Mouse (Mus musculus) gastrocnemius, adult 8-10 months (tissue): ENCODE data around the gene Fbxl22. TPM values are rescaled to one million over a fixed set of nuclear protein-coding genes. Genes with fewer than 3 reads are reported as not detected.

Source experiments
- DNase-seq, 2 experiments: peaks; one replicate each; pipeline ENCODE4 v3.0.0; 2022; ENCODE audit warnings: low spot score in 2 of 2
- total RNA-seq, 4 experiments: library from RNA; stranded (reverse); gene quantifications; 2 replicates each; pipeline ENCODE4 v1.2.4; 2022

Gene Fbxl22
- 1 to 10 TPM; 1.7 to 2.6 (median 2.5) TPM for total RNA-seq

DNA sequence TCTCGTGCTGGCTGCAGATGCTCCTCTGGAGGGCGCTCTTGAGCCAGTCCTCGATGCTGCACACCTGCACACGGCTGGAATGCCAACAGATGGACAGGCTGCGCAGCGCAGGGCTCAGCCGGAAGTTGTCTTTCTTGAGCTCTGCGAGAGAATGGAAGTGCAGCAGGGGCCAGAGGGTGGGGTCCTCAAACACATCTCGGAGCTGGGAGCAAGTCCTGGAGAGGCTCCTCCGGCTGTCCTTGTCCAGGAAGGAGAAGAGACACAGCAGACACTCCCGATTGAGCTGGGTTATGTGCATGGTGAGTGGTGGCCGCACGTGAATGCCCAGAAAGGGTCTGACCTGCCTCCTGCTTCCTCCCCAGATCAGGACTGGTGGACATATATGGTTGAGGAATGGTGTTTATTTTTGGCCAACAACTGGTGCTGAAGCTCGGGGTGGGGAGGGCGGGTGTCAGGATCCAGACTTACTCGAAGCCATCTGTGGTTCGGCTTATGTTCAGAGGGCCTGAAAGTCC, at the start of gene Fbxl22:
Gene Fbxl22, minus strand, starts transcription at position 338 of the 515 bp plus-strand sequence.
- peak in 1 of 2 experiments; percentile 42 for DNase-seq

DNA sequence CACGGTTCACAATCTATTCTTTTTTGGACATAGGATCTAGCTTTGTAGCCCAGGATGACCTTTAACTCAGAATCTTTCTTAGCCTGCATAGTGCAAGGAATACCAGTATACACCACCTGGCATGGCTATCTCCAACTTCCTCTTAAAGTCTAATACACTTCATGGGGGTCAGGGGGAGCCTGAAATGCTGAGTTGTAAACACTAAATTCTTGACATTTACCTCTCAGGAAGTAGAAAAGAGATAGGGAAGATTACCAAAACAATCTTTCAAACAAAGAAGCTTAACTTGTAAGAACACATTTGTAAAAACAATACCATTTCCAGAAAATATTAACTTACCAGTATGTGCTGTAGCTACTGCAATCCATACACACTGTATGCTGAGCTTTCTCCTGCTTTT, 47.8 kb upstream of the Fbxl22 start:
- DNase-seq = no peak

DNA sequence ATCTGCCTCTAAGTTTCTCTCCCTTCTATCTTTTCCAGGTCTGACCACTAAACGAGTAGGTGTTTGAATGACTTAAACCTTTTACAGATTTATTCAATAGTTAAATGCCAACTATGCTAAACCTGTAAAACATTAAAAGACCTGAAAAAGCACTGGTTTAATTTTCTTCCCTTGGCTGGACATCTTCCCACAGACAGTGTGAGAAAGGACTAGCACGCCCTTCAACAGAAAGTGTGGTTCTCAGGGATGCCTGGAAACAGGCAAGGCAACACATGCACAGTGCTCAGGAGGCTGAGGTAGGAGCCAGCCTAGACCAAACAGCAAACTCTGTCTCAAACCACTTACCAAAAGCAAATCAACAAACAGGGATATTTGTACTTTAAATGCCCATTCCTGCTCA, 47.1 kb upstream of the Fbxl22 start:
- no peak for DNase-seq

DNA sequence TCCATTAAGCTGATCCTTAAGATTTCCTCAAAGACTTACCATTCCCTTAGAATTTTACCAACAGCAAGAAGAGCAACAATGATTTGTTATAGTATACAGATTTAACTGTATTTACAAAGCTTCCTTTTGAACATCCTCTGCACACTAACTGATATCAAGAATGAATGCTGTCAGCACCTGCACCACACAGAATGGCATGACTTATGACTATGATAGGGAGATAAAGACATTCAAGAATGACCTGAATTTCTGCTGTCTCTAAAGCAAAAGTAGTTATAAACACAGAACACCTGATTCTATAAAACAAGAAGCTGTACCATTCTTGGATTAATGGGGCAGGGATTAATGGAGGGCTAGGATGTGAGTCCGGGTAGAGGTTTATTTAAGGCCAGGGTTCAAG, 46.3 kb upstream of the Fbxl22 start:
- no peak for DNase-seq

DNA sequence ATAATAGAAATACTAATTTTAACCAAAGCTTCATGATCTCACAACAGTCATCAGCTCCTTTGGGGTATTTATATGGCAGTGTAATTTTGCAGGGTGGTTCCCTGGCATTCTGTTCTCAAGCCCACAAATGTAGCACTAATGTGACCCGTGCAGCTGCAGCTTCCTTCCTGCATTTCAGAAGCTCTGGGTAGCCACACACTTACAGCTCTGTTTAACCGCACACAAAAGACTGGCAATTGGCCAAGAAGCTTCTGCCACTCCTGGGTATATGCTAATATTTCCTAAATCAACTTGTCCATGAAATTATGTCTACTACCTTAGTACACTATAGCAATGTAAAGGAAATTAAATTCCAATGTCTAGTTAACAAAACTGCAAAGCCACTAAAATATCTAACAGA, 45.9 kb upstream of the Fbxl22 start:
- DNase-seq = no peak

DNA sequence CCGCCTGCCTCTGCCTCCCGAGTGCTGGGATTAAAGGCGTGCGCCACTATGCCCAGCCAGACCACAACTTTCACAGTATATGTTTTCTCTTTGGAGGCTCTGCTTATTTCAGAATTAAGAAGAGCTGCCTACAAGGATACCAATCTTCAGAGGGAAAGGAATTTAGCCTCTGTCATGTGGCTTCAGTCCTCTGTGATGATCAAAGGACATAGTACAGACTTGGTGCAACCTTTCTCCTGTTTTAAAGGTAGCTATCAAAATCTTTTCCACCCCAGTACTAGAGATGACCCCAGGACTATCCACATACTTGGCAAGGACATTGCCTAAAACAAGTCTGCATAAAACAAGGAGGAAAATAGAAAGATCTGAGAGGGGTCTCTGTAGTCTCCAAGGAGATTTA, 44.6 kb upstream of the Fbxl22 start:
- no peak for DNase-seq

DNA sequence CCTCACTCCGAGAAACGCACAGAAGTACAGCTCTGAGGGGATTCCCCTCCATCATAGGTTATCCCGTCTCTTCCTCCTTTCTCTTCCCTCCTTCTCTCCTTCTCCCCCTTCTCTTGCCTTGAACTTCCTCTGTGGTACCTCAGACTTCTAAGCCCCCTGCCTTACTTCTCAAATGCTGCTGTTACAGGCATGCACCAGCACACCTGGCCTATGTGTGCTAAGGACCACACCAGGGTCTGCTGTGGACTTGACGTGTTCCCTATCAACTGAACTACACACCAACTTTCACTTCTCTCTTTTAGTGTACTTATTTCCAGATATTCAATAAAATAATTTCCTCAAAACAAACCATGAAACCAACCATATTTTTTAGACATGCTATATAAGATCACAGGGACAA, 28.4 kb upstream of the Fbxl22 start:
- DNase-seq = no peak

DNA sequence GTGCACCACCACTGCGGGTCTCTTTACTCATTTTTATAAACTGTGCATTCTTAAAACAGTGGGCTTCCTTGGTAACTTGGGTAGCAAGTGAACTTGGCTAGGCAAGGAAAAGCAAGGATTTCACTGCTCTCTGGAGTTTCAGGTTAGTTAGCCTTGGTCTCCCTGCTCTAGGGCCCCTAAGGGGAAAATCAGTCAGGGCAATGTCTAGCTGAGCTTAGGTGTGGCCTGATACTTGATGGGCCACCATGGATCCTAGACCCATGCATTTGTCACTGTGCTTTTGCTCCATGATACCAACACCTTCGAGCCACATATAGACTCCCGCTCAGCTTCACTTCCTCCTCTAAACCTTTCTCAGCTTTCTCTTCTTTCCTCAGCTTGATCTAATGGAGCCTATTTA, 7.2 kb upstream of the Fbxl22 start:
- no peak for DNase-seq

DNA sequence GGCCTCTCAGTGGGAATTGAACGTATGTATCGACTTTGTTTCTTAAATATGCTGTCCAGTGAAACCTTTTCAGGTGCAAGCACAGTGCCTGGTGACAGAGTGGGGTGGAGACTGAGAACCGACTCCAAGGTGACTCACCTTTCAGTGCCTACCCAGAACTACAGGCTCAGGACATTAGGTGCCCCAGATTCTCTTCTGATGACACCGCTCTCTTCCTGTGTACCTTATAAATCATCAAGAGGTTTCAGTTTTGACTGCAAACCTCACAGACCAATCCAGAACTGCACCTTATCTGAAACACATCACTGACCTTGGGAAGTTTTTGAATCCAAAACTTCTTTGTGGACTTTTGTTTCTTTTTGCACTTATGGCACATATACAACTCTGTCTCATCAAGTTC, 5.9 kb upstream of the Fbxl22 start:
- no peak for DNase-seq

DNA sequence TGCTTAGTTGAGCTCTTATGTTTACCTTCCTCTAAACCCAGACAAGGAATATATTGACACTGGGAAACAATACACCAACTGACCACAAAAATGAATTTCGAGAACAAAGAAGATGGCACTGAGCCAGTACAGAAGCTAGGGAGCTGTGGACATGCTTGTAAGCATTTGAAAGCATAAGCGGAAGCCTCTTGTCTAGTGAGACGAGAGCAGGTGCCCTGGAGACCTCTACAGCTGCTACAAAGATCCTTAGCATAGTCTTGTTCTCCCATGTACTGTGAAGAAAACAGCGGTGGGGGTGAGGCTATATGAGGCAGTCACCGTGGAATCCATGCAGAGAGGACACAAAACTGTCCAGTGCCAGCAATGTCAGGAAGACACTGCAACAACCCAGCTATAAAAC, 4.5 kb upstream of the Fbxl22 start:
- DNase-seq = no peak

DNA sequence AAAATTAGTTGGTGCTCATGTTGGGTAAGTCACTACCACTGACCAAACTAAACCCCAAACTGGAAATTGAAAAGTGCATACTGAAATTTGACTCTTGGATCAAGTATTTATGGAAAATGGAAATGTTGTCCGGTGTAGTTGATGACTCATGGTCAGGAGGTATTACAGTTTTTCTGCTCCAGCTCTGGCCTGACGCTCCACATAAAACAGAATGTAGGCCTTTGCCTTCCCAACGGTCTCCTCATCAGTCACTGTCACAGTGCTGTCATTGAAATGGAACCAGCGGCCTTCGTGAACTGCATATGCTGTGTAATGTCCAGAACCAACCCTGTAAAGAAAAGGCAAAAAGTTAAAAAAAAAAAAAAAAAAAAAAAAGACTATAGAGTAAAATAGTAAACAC, 3.9 kb upstream of the Fbxl22 start:
- DNase-seq = no peak

DNA sequence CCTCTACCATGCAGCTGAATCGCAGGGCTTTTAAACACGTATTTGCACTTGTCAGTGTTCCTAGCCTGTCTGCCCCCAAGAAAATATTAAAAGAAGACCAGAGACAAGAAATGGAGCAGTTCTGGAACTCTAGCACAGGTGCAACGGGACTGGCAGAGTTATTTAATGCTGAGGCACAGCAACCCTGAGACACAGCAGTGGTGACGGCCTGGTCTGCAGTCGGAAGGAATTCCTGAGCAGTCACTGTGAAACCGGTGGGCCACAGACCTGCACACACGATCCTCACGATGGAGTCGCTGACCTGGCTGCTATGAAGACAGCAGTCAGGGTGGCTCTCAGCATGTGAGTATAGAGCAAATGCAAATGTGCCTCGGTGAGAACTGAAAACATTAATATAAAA, 3.4 kb upstream of the Fbxl22 start:
- DNase-seq = no peak

DNA sequence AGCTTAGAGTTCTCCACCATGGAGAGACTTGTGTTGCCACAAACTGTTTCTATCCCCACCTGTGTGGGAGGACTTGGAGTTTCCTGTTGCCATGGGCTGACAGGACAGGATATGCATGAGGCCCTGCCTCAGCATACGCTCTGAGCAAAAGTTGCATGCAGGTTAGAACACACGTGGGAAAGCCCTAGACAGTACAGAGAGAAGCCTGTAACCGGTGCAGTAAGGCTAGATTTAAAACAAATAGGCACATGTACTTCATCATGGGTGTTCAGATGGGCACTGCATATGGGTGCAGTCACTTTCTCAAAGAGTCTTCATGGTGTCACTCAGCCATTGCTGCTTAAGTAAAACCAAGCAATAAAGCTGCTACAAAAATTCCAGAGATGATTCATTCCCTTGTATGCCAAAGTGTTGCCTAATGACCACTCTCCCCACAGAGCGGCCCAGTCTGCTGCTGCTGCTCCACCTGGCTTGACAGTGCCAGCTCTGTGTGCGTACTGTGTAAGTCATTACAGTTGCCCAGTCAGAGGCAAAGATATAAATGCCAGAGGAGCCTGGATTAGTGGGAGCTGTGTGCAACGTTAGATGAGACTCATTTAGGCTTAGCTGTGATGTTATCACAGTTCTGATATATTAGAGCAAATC, 2.0 kb upstream of the Fbxl22 start:
- DNase-seq = no peak

DNA sequence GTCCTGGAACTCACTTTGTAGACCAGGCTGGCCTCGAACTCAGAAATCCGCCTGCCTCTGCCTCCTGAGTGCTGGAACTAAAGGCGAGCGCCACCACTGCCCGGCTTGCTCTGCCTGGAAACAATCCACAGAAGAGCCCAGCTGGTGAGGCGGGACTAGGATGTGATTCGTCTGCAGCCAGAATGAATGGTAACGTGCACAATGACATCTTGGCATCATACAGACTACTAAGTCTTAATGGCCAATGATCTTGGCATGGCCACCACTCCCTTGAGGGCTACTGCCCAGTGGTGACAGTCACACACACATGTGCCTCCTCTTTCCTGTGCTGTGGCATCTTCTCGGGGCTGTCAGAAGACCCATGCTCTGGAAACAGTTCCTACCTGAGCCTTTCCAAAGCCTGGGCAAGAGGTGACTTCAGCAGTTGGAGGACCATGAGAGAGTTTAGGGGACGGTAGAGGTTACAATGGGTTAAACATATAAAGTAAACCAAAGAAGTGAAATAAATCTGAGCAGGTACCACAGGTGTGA, 1.4 kb upstream of the Fbxl22 start:
- no peak for DNase-seq

DNA sequence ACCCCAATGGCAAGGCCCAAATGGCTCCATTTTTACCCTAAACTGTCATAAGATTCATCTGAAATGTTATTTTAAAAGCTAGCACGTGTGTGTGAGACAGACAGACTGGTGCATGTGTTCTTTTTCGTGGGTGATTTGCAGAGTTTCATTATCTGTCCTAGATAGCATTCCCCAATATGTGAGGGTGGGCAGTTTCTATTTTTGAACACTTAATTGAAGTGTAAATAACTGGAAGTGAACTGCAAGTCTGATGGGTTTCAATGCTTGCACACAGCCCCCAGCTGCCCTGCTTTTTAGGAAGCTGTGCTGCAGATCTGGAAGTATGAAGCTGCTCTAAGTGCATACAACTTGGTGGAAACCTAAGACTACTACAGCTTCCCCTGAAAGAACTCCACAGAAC, 722 bp upstream of the Fbxl22 start:
- DNase-seq = no peak

DNA sequence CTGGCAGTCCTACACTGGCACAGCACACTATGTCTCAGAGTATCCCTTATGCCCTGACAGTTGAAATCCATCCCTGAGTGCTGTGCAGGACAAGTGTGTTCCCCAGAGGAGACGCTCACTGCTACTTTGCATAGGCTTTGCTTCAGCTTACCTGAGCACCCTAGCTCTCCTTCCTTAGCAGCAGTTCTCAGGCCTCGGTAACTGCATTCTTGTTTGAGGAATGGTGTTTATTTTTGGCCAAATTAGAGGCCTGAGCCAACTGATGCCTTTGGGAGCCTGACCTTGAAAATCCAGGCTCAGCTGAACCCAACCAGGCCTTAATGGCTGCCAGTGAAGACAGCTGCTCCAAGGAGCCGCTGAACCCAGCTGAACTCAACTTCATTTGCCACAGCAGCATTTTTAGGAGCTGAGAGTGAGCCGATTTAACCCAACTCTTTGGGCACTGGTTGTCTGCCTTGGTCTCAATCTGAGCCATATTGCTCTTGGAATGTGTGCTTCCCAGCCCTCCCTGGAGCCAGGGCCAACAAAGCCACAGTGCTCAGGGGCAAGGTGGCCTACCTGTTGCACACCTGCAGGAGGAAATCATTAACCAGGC, 635 bp downstream of the Fbxl22 start:
- peak in 1 of 2 experiments; percentile 30 for DNase-seq

DNA sequence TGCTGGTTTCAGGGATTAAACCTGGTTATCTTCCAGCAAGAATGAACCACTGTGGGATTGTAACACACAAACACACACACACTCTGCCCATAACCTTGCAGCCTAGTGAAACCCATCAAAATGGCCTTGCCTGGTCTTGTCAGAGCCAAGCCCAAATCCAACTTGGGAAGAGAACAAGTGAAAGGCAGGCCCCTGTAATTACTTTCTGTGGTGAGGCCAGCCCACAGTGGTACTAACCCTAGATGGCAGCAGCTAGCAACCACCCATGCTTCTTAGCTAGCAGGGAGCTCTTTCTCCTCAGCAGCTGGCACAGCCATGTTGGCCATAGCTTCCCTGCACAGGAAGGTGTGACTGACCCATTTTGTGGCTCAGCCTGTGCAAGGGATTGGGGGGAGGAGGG, 1.2 kb downstream of the Fbxl22 start:
- no peak for DNase-seq

DNA sequence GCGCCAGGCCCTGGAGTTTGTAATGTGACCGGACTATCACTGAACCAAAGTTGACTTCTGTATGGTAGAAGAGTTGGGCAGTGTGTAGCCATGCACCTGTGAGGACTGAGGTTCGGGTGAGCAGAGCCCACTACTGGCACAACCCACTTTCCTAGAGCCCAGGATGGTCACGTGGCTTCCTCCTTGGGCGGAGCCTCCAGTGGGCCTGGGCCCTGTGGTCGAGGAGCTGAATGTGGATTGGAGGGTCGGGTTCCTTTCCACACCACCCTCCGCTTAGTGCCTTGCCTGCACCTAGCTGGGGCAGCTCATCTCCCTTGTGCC, 2.1 kb downstream of the Fbxl22 start:
- peak; percentile 78 to 85 for DNase-seq

DNA sequence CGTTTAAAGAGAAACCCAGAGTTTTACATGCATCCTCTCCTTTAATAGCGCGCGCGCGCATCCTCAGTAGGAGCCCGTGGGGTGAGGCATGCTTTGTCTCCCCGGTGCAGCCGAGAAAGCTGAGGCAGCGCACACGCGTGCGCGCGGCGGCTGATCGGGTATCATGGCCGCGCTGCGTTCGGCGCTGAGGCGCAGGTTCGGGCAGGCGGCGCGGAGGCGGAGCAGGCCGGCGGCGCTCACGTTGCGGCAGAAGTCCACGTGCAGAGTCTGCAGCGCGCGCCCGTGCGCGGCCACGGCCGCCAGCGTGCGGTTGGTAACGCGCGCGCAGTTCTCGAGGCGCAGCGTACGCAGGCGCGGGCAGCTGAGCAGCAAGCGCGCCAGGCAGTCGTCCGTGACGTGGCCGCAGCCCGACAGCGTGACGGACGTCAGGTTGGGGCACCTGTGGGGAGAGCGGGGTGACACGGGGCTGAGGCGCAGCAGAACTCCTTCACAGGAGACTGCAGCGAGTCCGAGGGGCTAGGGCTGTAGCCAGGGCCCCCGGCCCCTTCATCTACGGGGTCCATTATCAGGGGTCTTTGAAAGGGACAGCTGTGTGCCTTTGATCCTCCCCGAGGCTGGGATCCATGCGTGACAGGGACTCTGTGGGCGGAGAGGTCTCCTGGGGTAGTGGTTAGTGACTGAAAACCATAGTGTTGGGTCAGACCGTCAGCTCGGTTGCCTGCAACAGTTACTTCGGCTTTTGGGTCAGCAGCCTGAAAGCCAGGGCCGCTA, 2.6 kb downstream of the Fbxl22 start:
- peak; percentile 87 to 94 for DNase-seq

DNA sequence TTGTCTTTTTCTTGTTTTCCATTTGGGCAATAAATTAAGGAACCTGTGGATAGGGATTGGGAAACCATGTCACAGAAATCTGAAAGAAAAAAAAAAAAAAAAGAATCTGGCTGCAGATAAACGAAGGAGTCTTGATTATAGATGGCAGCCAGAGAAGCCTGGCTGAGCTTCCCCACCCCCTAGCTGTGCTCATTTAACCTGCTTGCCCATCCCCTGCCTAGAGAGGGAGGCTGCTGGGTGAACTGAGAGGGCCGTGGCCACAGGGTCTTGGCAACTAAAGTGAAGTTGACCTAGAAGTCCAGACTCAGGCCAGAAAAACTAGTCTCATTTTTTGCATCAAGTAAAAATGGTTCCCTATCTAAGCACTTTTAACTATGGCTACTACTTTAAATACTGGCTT, 3.4 kb downstream of the Fbxl22 start:
- DNase-seq = no peak

DNA sequence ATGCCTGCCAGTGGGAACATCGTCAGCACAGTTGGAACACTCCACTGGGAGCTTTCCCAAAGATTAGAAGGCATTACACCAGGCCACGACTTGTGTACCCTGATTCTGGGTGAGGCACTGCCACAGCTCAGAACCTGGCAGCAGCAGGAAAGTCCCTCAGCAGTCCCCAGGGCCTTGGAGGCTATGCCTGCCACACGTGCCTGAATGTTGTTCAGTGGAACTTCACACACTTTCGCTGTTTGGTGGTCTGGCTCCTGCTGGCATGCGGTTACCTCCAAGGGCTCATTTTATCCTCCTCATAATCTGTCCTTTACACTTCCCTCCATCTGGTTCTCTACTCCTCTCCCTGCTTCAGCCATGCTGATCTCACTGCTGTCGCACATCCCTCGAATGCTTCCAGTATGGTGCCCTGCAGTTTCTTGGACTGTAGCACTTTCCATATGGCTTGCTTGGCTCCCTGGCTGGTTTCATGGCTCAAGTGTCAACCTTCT, 4.0 kb downstream of the Fbxl22 start:
- DNase-seq = no peak

DNA sequence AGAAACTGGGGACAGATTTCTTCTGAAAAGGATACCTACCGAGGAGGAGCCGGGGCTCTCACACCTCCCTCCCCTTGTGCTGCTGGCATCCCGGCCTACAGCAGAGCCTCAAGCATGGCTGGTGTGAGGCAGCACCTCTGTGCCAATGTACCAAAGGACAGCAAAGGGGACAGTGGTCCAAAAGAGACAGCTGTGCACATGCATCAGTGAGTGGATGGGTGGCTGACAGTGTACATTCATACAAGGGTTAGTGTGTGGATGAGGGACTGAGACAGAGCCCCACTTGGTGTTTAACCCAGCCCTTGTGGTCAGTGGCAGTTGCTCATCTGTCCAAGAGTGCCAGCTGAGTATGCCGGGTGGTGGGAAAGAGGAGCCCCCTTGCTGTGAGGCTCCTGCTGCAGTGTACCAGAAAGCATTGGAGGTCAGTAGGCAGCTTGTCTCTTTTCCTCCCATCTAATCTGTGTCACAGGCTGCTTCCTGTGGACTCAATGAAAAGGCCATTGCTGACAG, 5.4 kb downstream of the Fbxl22 start:
- DNase-seq = no peak
